Mouse (Mus musculus) heart, adult 2 months (tissue): Measurements from ENCODE around the gene Ppil4. TPM values are rescaled to one million over a fixed set of nuclear protein-coding genes. Genes with fewer than 3 reads are reported as not detected.

Source experiments
- DNase-seq, 2 experiments: peaks; one replicate each; pipeline ENCODE4 v3.0.0; 2021
- H3K27ac ChIP-seq: fragments of 200-600 bp; 2 replicates; pipeline ENCODE4 v1.8.1; 2022
- H3K27me3 ChIP-seq: fragments of 200-500 bp; 2 replicates; pipeline ENCODE4 v1.6.1; 2012; ENCODE audit warnings: mild to moderate bottlenecking, low read length, inconsistent platforms, mixed read lengths; ENCODE audit not compliant: control insufficient read depth, insufficient read depth
- H3K36me3 ChIP-seq: fragments of 200-500 bp; 2 replicates; pipeline ENCODE4 v1.6.1; 2012; ENCODE audit warnings: low read length, inconsistent platforms; ENCODE audit not compliant: control insufficient read depth, insufficient read depth
- H3K4me1 ChIP-seq: fragments of 200-500 bp; 2 replicates; pipeline ENCODE4 v1.6.1; 2011; ENCODE audit warnings: low read length; ENCODE audit not compliant: control insufficient read depth, insufficient read depth
- H3K4me3 ChIP-seq: fragments of 200-600 bp; 2 replicates; pipeline ENCODE4 v1.8.1; 2022
- H3K79me2 ChIP-seq: fragments of 200-500 bp; replicated peaks from 2 replicates; pipeline ENCODE4 v1.6.1; 2012; ENCODE audit warnings: mild to moderate bottlenecking, inconsistent platforms, low read length, moderate library complexity, mixed read lengths; ENCODE audit not compliant: control insufficient read depth, insufficient read depth
- H3K9ac ChIP-seq: fragments of 200-500 bp; 2 replicates; pipeline ENCODE4 v1.6.1; 2012; ENCODE audit warnings: low read depth, mild to moderate bottlenecking, control low read depth, inconsistent platforms, low read length, mixed read lengths
- CTCF ChIP-seq: fragments of 200-600 bp; IDR thresholded peaks from 2 replicates; pipeline ENCODE4 v1.8.1; 2022; ENCODE audit warnings: antibody characterized with exemption, mild to moderate bottlenecking, moderate library complexity
- EP300 ChIP-seq: fragments of 200-500 bp; IDR thresholded peaks from 2 replicates; pipeline ENCODE4 v1.6.1; 2011; ENCODE audit warnings: low read depth, low read length, control low read depth; ENCODE audit not compliant: insufficient read depth
- POLR2A ChIP-seq: fragments of 200-500 bp; IDR thresholded peaks from 2 replicates; pipeline ENCODE4 v1.6.1; 2011; ENCODE audit warnings: mild to moderate bottlenecking, low read depth, low read length, control low read depth; ENCODE audit not compliant: insufficient read depth
- WGBS: fragments of 180-500 bp; shearing (Covaris S2); methylation state at CpG from one replicate; pipeline ENCODE4 v1.1.7; 2018; 5-methylcytosine and 5-hydroxymethylcytosine counted together
- intact Hi-C: fragments of 180-260 bp; cut with DNase I; formaldehyde crosslinking; loops from one replicate; pipeline ENCODE4 v1.15.1; 2025
- polyA plus RNA-seq: library from polyadenylated mRNA; depleted of rRNA; stranded (reverse); fragments of >200 nt; gene quantifications from 2 replicates; pipeline ENCODE4 v1.2.3, GENCODE M21; 2012
- total RNA-seq, 2 experiments: library from RNA; stranded (reverse); gene quantifications; 2 replicates each; pipeline ENCODE4 v1.2.3; 2021

Gene Ppil4
- total and polyA plus RNA-seq, 3 experiments = 5.3 to 15.3 (median 14.8) TPM

- Histone ChIP-seq H3K79me2 (no peaks in the 10 kb centered on the region), H3K4me3 (no peak overlapping the region), H3K36me3 (peaks cover 2% of the 10 kb centered on the region), H3K27ac (no peak overlapping the region), H3K4me1 (no peaks in the 10 kb centered on the region; the same call in 1 of the 2 replicates), H3K9ac (no peak overlapping the region), H3K27me3 (no peaks in the 10 kb centered on the region)
- TF ChIP-seq POLR2A = no peak
- no peak for TF ChIP-seq CTCF
- no peak for TF ChIP-seq EP300
- DNase-seq = no peak
- intact Hi-C loops = loop anchor here (10.0 kb wide), 1 partner anchor 123 kb away; the partner anchor contains the start of gene Nup43
- 36% methylated on average over 2 of the region's 2 CpGs for WGBS
These were observed 5.4 kb upstream of the Ppil4 start for GRCm38 (mm10) chr10:7787319-7787718.

- peaks cover 3% of the 10 kb centered on the region for H3K4me1 ChIP-seq
- peaks cover 7% of the 10 kb centered on the region for H3K36me3 ChIP-seq
- H3K27ac ChIP-seq = peak overlapping the region; percentile 89
- WGBS = under 1% methylated on average over 10 of the region's 10 CpGs
- TF ChIP-seq CTCF (no peak), POLR2A (no peak), EP300 (no peak)
- H3K27me3 ChIP-seq = no peaks in the 10 kb centered on the region
- DNase-seq = no peak
- intact Hi-C loops = loop anchor here (2.0 to 10.0 kb wide), 3 partner anchors 14 to 162 kb away; partner anchors contain the start of genes Lats1, Pcmt1 and Tab2
- H3K4me3 ChIP-seq = peak overlapping the region; percentile 91
- no peaks in the 10 kb centered on the region for H3K79me2 ChIP-seq
- H3K9ac ChIP-seq = peak overlapping the region; percentile 83
These were observed 389 bp upstream of the Ppil4 start for GRCm38 (mm10) chr10:7792254-7792750.

GRCm38 (mm10) chr10:7801258-7801657 is 8.6 kb downstream of the Ppil4 start:
- WGBS = 70% methylated on average over 3 of the region's 3 CpGs
- Histone ChIP-seq H3K36me3 (peaks cover 1% of the 10 kb centered on the region; the same call in 1 of the 2 replicates), H3K9ac (no peak overlapping the region), H3K27me3 (no peaks in the 10 kb centered on the region), H3K4me1 (no peaks in the 10 kb centered on the region; the same call in 1 of the 2 replicates), H3K27ac (no peak overlapping the region), H3K79me2 (no peaks in the 10 kb centered on the region), H3K4me3 (no peak overlapping the region)
- TF ChIP-seq CTCF (no peak), POLR2A (no peak), EP300 (no peak)
- DNase-seq = no peak
- intact Hi-C loops = no loop called here

- H3K4me3 ChIP-seq = no peak overlapping the region
- no peaks in the 10 kb centered on the region for H3K27me3 ChIP-seq
- intact Hi-C loops = no loop called here
- H3K79me2 ChIP-seq = no peaks in the 10 kb centered on the region
- no peak for DNase-seq
- no peak overlapping the region for H3K9ac ChIP-seq
- H3K36me3 ChIP-seq = no peaks in the 10 kb centered on the region; the same call in 1 of the 2 replicates
- no peak for TF ChIP-seq CTCF
- no peak for TF ChIP-seq EP300
- TF ChIP-seq POLR2A = no peak
- 92% methylated on average over 2 of the region's 2 CpGs for WGBS
- H3K27ac ChIP-seq = no peak overlapping the region
- H3K4me1 ChIP-seq = no peaks in the 10 kb centered on the region; the same call in 1 of the 2 replicates
These were observed 9.9 kb downstream of the Ppil4 start for GRCm38 (mm10) chr10:7802519-7803140.

GRCm38 (mm10) chr10:7809937-7810336 is 17.2 kb downstream of the Ppil4 start:
- 49% methylated on average over 2 of the region's 2 CpGs for WGBS
- intact Hi-C loops = loop anchor here (1.0 to 2.0 kb wide), 3 partner anchors 73 to 430 kb away; no protein-coding TSS in a partner anchor
- Histone ChIP-seq H3K27ac (no peak overlapping the region), H3K27me3 (no peaks in the 10 kb centered on the region), H3K79me2 (no peaks in the 10 kb centered on the region), H3K9ac (no peak overlapping the region), H3K4me3 (no peak overlapping the region), H3K4me1 (no peaks in the 10 kb centered on the region; the same call in 1 of the 2 replicates), H3K36me3 (no peaks in the 10 kb centered on the region; the same call in none of the 2 replicates)
- peak; percentile 84 for TF ChIP-seq CTCF
- no peak for TF ChIP-seq POLR2A
- DNase-seq = no peak

GRCm38 (mm10) chr10:7816476-7816875 is 23.8 kb downstream of the Ppil4 start:
- H3K9ac ChIP-seq = no peak overlapping the region
- no peaks in the 10 kb centered on the region; the same call in 1 of the 2 replicates for H3K4me1 ChIP-seq
- 39% methylated on average over 2 of the region's 2 CpGs for WGBS
- no peak overlapping the region for H3K4me3 ChIP-seq
- H3K79me2 ChIP-seq = no peaks in the 10 kb centered on the region
- no peaks in the 10 kb centered on the region for H3K27me3 ChIP-seq
- peaks cover 6% of the 10 kb centered on the region for H3K36me3 ChIP-seq
- H3K27ac ChIP-seq = no peak overlapping the region
- no peak for DNase-seq
- TF ChIP-seq EP300 = no peak
- no peak for TF ChIP-seq CTCF
- TF ChIP-seq POLR2A = no peak
- intact Hi-C loops = no loop called here
